Mouse (Mus musculus): ENCODE data around the gene Tbce.

DNA sequence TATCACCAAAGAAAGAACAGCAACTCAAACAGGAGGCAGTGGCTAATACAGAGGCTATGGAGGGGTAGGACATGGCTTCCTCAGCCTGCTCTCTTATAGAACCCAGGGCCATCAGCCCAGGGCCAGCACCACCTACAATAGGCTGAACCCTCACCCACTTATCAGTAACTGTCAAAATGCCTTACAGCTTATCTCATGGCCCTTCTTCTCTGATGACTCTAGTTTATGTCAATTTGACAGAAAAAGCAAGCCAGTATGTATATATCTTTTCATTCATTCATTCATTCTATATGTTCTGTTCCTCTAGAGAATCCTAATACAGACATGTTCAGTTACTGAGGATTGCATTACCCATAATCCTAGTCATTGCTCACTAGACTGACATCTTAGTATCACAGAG, 21.2 kb downstream of the Tbce start:
- TF ChIP-seq TAL1 (IDR thresholded peaks at IDR 0.05; ENCODE audit: low read length) (no peak), GATA1 (IDR thresholded peaks at IDR 0.05; ENCODE audit: low read length) (no peak)

Measured in erythroblast, embryonic 14.5 days (primary cell).